Mouse (Mus musculus): ENCODE results near the gene Bin2. TPM values are rescaled to one million over a fixed set of nuclear protein-coding genes. Genes with fewer than 3 reads are reported as not detected.
A peak's percentile ranks its signal among the peaks of the same experiment; 100 is the strongest.

The Bin2 gene
- polyA plus RNA-seq, 1 experiment from 2014 or later = 5.8 TPM

GRCm38 (mm10) chr15:100686989-100687388 lies 17.6 kb upstream of the Bin2 start:
- Histone ChIP-seq H3K27ac (ENCODE audit: low read depth, low read length) (no peak overlapping the region), H3K9me3 (ENCODE audit: control insufficient read depth) (0 out of 2 replicates have a peak, but pooled peaks cover 6% of the 10 kb centered on the region), H3K4me2 (replicated peaks; ENCODE audit: low read depth) (peak overlapping the region; percentile 27), H3K27me3 (replicated peaks; ENCODE audit: control insufficient read depth, insufficient read depth, low read length) (no peaks in the 10 kb centered on the region), H3K9ac (ENCODE audit: low read depth, low read length) (no peak overlapping the region), H3K4me3 (ENCODE audit: low read depth, low read length) (no peak overlapping the region), H3K36me3 (ENCODE audit: control insufficient read depth, insufficient read depth) (peaks cover 8% of the 10 kb centered on the region; the same call in 1 of the 2 replicates), H3K4me1 (replicated peaks; ENCODE audit: control insufficient read depth, insufficient read depth, low read length) (no peaks in the 10 kb centered on the region)
- WGBS = 29% methylated on average over 12 of the region's 12 CpGs
- TF ChIP-seq CTCF (IDR thresholded peaks at IDR 0.05; ENCODE audit: low read depth) = no peak
- no peak for ATAC-seq

DNA sequence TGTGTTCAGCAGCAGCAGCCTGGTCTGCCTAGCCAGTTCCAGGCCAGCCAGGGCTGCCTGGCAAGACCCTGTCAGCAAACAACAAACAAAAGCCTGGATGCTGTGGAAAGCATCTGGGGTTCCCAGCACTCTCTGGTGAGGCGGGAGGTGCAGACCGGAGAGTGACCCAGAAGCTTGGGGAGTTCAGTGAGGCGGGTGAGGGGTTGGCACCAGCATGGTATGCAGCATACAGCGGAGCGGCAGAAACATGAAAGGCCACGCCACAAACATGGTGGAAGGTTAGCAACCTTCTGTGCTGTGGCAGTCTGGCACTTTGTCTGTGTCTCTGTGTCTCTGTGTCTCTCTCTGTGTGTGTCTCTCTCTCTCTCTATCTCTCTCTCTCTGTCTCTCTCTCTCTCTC lies 17.1 kb upstream of the Bin2 start:
- Histone ChIP-seq H3K9me3 (ENCODE audit: control insufficient read depth) (0 out of 2 replicates have a peak, but pooled peaks cover 6% of the 10 kb centered on the region), H3K4me1 (replicated peaks; ENCODE audit: control insufficient read depth, insufficient read depth, low read length) (no peaks in the 10 kb centered on the region), H3K9ac (ENCODE audit: low read depth, low read length) (no peak overlapping the region), H3K4me3 (ENCODE audit: low read depth, low read length) (no peak overlapping the region), H3K4me2 (replicated peaks; ENCODE audit: low read depth) (no peak overlapping the region), H3K27me3 (replicated peaks; ENCODE audit: control insufficient read depth, insufficient read depth, low read length) (no peaks in the 10 kb centered on the region), H3K36me3 (ENCODE audit: control insufficient read depth, insufficient read depth) (peaks cover 4% of the 10 kb centered on the region; the same call in 1 of the 2 replicates), H3K27ac (ENCODE audit: low read depth, low read length) (no peak overlapping the region)
- no peak for TF ChIP-seq CTCF (IDR thresholded peaks at IDR 0.05; ENCODE audit: low read depth)
- no peak for ATAC-seq
- 94% methylated on average over 6 of the region's 6 CpGs for WGBS

- 71% methylated on average over 8 of the region's 8 CpGs for WGBS
- Histone ChIP-seq H3K27me3 (replicated peaks; ENCODE audit: control insufficient read depth, insufficient read depth, low read length) (no peaks in the 10 kb centered on the region), H3K4me1 (replicated peaks; ENCODE audit: control insufficient read depth, insufficient read depth, low read length) (no peaks in the 10 kb centered on the region), H3K27ac (ENCODE audit: low read depth, low read length) (no peak overlapping the region), H3K9ac (ENCODE audit: low read depth, low read length) (no peak overlapping the region), H3K36me3 (ENCODE audit: control insufficient read depth, insufficient read depth) (no peaks in the 10 kb centered on the region), H3K4me2 (replicated peaks; ENCODE audit: low read depth) (no peak overlapping the region), H3K4me3 (ENCODE audit: low read depth, low read length) (no peak overlapping the region), H3K9me3 (ENCODE audit: control insufficient read depth) (0 out of 2 replicates have a peak, but pooled peaks cover 6% of the 10 kb centered on the region)
- no peak for TF ChIP-seq CTCF (IDR thresholded peaks at IDR 0.05; ENCODE audit: low read depth)
- ATAC-seq = no peak
Observed at GRCm38 (mm10) chr15:100685849-100686248, 16.5 kb upstream of the Bin2 start.

DNA sequence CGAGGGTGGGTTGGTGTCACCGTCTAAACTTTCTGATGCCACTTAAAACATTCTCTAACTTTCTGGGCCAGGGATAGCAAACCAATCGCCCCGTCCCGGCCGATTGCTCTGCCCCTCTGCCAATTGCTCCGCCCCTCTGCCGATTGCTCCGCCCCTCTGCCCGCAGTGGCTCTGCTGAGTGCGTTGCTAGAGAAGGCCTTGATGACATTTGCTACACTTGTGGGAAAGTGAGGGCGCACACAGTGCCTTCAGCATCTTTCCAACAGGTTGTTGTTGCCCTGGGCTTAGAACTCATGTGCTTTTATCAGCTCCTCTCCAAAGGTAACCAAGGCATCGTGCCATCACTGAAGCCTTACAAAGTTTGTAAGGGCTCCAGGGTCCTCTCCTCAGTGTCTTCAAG lies 15.9 kb upstream of the Bin2 start:
- Histone ChIP-seq H3K4me3 (ENCODE audit: low read depth, low read length) (no peak overlapping the region), H3K36me3 (ENCODE audit: control insufficient read depth, insufficient read depth) (no peaks in the 10 kb centered on the region), H3K4me1 (replicated peaks; ENCODE audit: control insufficient read depth, insufficient read depth, low read length) (no peaks in the 10 kb centered on the region), H3K27me3 (replicated peaks; ENCODE audit: control insufficient read depth, insufficient read depth, low read length) (no peaks in the 10 kb centered on the region), H3K4me2 (replicated peaks; ENCODE audit: low read depth) (no peak overlapping the region; the same call in 1 of the 2 replicates), H3K9me3 (ENCODE audit: control insufficient read depth) (0 out of 2 replicates have a peak, but pooled peaks cover under 1% of the 10 kb centered on the region), H3K9ac (ENCODE audit: low read depth, low read length) (no peak overlapping the region), H3K27ac (ENCODE audit: low read depth, low read length) (no peak overlapping the region)
- 29% methylated on average over 13 of the region's 13 CpGs for WGBS
- TF ChIP-seq CTCF (IDR thresholded peaks at IDR 0.05; ENCODE audit: low read depth) = no peak
- ATAC-seq = no peak

- H3K4me3 ChIP-seq (ENCODE audit: low read depth, low read length) = no peak overlapping the region
- H3K4me1 ChIP-seq (replicated peaks; ENCODE audit: control insufficient read depth, insufficient read depth, low read length) = 0 out of 2 replicates have a peak, but pooled peaks cover 2% of the 10 kb centered on the region
- no peaks in the 10 kb centered on the region for H3K36me3 ChIP-seq (ENCODE audit: control insufficient read depth, insufficient read depth)
- no peak overlapping the region for H3K4me2 ChIP-seq (replicated peaks; ENCODE audit: low read depth)
- H3K9me3 ChIP-seq (ENCODE audit: control insufficient read depth) = no peaks in the 10 kb centered on the region
- H3K27me3 ChIP-seq (replicated peaks; ENCODE audit: control insufficient read depth, insufficient read depth, low read length) = no peaks in the 10 kb centered on the region
- H3K27ac ChIP-seq (ENCODE audit: low read depth, low read length) = no peak overlapping the region
- no peak overlapping the region for H3K9ac ChIP-seq (ENCODE audit: low read depth, low read length)
- ATAC-seq = no peak
- WGBS = 51% methylated on average over 10 of the region's 10 CpGs
- no peak for TF ChIP-seq CTCF (IDR thresholded peaks at IDR 0.05; ENCODE audit: low read depth)
Observed at GRCm38 (mm10) chr15:100684450-100684849, 15.1 kb upstream of the Bin2 start.

DNA sequence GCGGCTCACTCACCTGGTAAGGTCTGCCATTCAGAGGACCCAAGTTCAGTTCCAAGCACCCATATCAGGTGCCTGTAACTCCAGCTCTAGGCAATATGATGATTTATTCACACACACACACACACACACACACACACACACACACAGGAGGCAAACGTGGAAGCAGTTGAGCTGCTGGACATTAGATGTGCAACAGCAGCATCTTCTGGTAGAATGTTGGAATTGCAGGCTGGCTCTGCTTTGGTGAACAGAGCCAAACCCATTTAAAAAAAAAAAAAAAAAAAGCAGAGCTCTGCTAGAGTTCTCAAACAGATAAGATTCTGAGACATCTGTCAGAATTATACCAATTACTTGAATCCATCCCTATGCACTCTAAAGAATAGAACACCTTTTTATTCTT lies 13.7 kb upstream of the Bin2 start:
- Histone ChIP-seq H3K36me3 (ENCODE audit: control insufficient read depth, insufficient read depth) (no peaks in the 10 kb centered on the region), H3K9ac (ENCODE audit: low read depth, low read length) (no peak overlapping the region), H3K4me1 (replicated peaks; ENCODE audit: control insufficient read depth, insufficient read depth, low read length) (0 out of 2 replicates have a peak, but pooled peaks cover 4% of the 10 kb centered on the region), H3K27me3 (replicated peaks; ENCODE audit: control insufficient read depth, insufficient read depth, low read length) (no peaks in the 10 kb centered on the region), H3K9me3 (ENCODE audit: control insufficient read depth) (no peaks in the 10 kb centered on the region), H3K4me3 (ENCODE audit: low read depth, low read length) (no peak overlapping the region), H3K4me2 (replicated peaks; ENCODE audit: low read depth) (no peak overlapping the region), H3K27ac (ENCODE audit: low read depth, low read length) (no peak overlapping the region)
- WGBS = 46% methylated on average over 2 of the region's 2 CpGs
- peak; percentile 93 for TF ChIP-seq CTCF (IDR thresholded peaks at IDR 0.05; ENCODE audit: low read depth)
- 0 out of 2 replicates have a peak, but pooled peaks have one; percentile 7 for ATAC-seq

All from intestine, postnatal 0 days (tissue).